Mouse (Mus musculus) heart, embryonic 14.5 days (tissue): ENCODE measurements around the gene Ric8b. TPM values are rescaled to one million over a fixed set of nuclear protein-coding genes. Genes with fewer than 3 reads are reported as not detected.

Experiments used
- ATAC-seq: fragments of 200-750 bp; cut with Nextera tagmentation; 2 replicates; pipeline ENCODE4 v1.8.0; 2017; ENCODE audit warnings: low read depth, moderate TSS enrichment; ENCODE audit not compliant: insufficient number of reproducible peaks, insufficient read depth, low FRiP score
- H3K27ac ChIP-seq, 2 experiments: fragments of 200-500 bp in 1 of 2; fragments of 300-500 bp in 1 of 2; sonication (generic) in 1 of 2; replicated peaks in 1 of 2; 2 replicates each; pipeline ENCODE4 v1.5.1; 2012 to 2014; ENCODE audit warnings: low read depth in 2 of 2, low read length in 2 of 2, control low read depth in 1 of 2, mild to moderate bottlenecking in 1 of 2, mixed read lengths in 1 of 2; ENCODE audit not compliant: control insufficient read depth in 1 of 2, insufficient read depth in 1 of 2
- H3K27me3 ChIP-seq: fragments of 300-500 bp; sonication (generic); 2 replicates; pipeline ENCODE4 v1.6.1; 2014; ENCODE audit warnings: mild to moderate bottlenecking, low read length, control low read depth; ENCODE audit not compliant: control insufficient read depth, insufficient read depth
- H3K36me3 ChIP-seq: fragments of 300-500 bp; sonication (generic); 2 replicates; pipeline ENCODE4 v1.6.1; 2014; ENCODE audit warnings: mild to moderate bottlenecking, control low read depth, low read length, mixed read lengths; ENCODE audit not compliant: control insufficient read depth, insufficient read depth
- H3K4me1 ChIP-seq, 2 experiments: fragments of 200-500 bp in 1 of 2; fragments of 300-500 bp in 1 of 2; sonication (generic) in 1 of 2; 2 replicates each; pipeline ENCODE4 v1.6.1; 2012 to 2014; ENCODE audit warnings: low read length in 2 of 2, control low read depth in 1 of 2, mixed read lengths in 1 of 2; ENCODE audit not compliant: control insufficient read depth in 2 of 2, insufficient read depth in 2 of 2
- H3K4me2 ChIP-seq: fragments of 300-500 bp; sonication (generic); 2 replicates; pipeline ENCODE4 v1.6.1; 2014; ENCODE audit warnings: mild to moderate bottlenecking, low read length
- H3K4me3 ChIP-seq, 2 experiments: fragments of 200-500 bp in 1 of 2; fragments of 300-500 bp in 1 of 2; sonication (generic) in 1 of 2; 2 replicates each; pipeline ENCODE4 v1.5.1; 2012 to 2014; ENCODE audit warnings: low read length in 2 of 2, mild to moderate bottlenecking in 2 of 2, control low read depth in 1 of 2, low read depth in 1 of 2, moderate library complexity in 1 of 2; ENCODE audit not compliant: control insufficient read depth in 1 of 2, insufficient read depth in 1 of 2
- H3K9ac ChIP-seq: fragments of 300-500 bp; sonication (generic); 2 replicates; pipeline ENCODE4 v1.6.1; 2014; ENCODE audit warnings: mild to moderate bottlenecking, low read length
- H3K9me3 ChIP-seq: fragments of 300-500 bp; sonication (generic); 2 replicates; pipeline ENCODE4 v1.6.1; 2016; ENCODE audit warnings: low read length, control low read depth; ENCODE audit not compliant: control insufficient read depth
- WGBS: fragments of 180-500 bp; shearing (Covaris S2); extraction: QIAGEN DNeasy Blood & Tissue Kit; methylation state at CpG from one replicate; pipeline ENCODE4 v1.1.7; 2014; 5-methylcytosine and 5-hydroxymethylcytosine counted together
- polyA plus RNA-seq: library from polyadenylated mRNA; unstranded; fragments of >200 nt; fragmentation: Nextera tagmentation; extraction: Ambion mirVana; gene quantifications from 2 replicates; pipeline ENCODE4 v1.2.1, GENCODE M21; 2014

Gene Ric8b
- polyA plus RNA-seq, 1 experiment from 2014 or later, result 17.2 TPM

GRCm38 (mm10) chr10:84949684-84950010 lies 32.2 kb downstream of the Ric8b start:
- Histone ChIP-seq H3K4me1 (peaks cover 3 to 19% of the 10 kb centered on the region in 2 experiments; a peak in 3 of 4 replicates), H3K27ac (peak overlapping the region in 1 of 2 experiments; percentile 11; a peak in 1 of 4 replicates), H3K27me3 (no peaks in the 10 kb centered on the region), H3K36me3 (peaks cover 32% of the 10 kb centered on the region), H3K4me3 (no peak overlapping the region), H3K9me3 (no peaks in the 10 kb centered on the region), H3K9ac (no peak overlapping the region), H3K4me2 (no peak overlapping the region)
- 88% methylated on average over 3 of the region's 3 CpGs for WGBS
- ATAC-seq, result no peak

GRCm38 (mm10) chr10:84950384-84950783 lies 33.0 kb downstream of the Ric8b start:
- no peaks in the 10 kb centered on the region for H3K27me3 ChIP-seq
- H3K36me3 ChIP-seq, result peaks cover 32% of the 10 kb centered on the region
- ATAC-seq, result no peak
- H3K9ac ChIP-seq, result no peak overlapping the region
- no peak overlapping the region for H3K4me3 ChIP-seq
- no peak overlapping the region for H3K27ac ChIP-seq
- 84% methylated on average over 4 of the region's 4 CpGs for WGBS
- no peak overlapping the region for H3K4me2 ChIP-seq
- H3K9me3 ChIP-seq, result no peaks in the 10 kb centered on the region
- H3K4me1 ChIP-seq, result peaks cover 3 to 19% of the 10 kb centered on the region in 2 experiments; a peak in 3 of 4 replicates

GRCm38 (mm10) chr10:84954236-84954635 lies 36.8 kb downstream of the Ric8b start:
- Histone ChIP-seq H3K4me3 (no peak overlapping the region), H3K9me3 (no peaks in the 10 kb centered on the region), H3K27ac (no peak overlapping the region), H3K27me3 (no peaks in the 10 kb centered on the region), H3K9ac (no peak overlapping the region), H3K36me3 (peaks cover 28% of the 10 kb centered on the region), H3K4me1 (peaks cover 2 to 15% of the 10 kb centered on the region in 2 experiments; a peak in 2 of 4 replicates), H3K4me2 (no peak overlapping the region)
- 93% methylated on average over 10 of the region's 10 CpGs for WGBS
- ATAC-seq, result no peak

GRCm38 (mm10) chr10:84956173-84956572 lies 38.8 kb downstream of the Ric8b start:
- Histone ChIP-seq H3K27ac (no peak overlapping the region), H3K27me3 (no peaks in the 10 kb centered on the region), H3K36me3 (peaks cover 34% of the 10 kb centered on the region), H3K4me2 (no peak overlapping the region), H3K4me3 (no peak overlapping the region), H3K4me1 (peaks cover 0 to 9% of the 10 kb centered on the region in 2 experiments; a peak in 2 of 4 replicates), H3K9ac (no peak overlapping the region), H3K9me3 (no peaks in the 10 kb centered on the region)
- no peak for ATAC-seq
- WGBS, result 68% methylated on average over 4 of the region's 4 CpGs

GRCm38 (mm10) chr10:84958597-84958996 lies 41.2 kb downstream of the Ric8b start:
- Histone ChIP-seq H3K36me3 (peaks cover 31% of the 10 kb centered on the region), H3K27ac (no peak overlapping the region), H3K4me2 (no peak overlapping the region), H3K27me3 (no peaks in the 10 kb centered on the region), H3K4me1 (peaks cover 0 to 9% of the 10 kb centered on the region in 2 experiments; a peak in 3 of 4 replicates), H3K4me3 (no peak overlapping the region), H3K9me3 (no peaks in the 10 kb centered on the region), H3K9ac (no peak overlapping the region)
- no peak for ATAC-seq
- WGBS, result 93% methylated on average over 2 of the region's 2 CpGs

- H3K27me3 ChIP-seq, result no peaks in the 10 kb centered on the region
- H3K36me3 ChIP-seq, result peaks cover 36% of the 10 kb centered on the region
Observed at GRCm38 (mm10) chr10:84960380-84960930, 43.0 kb downstream of the Ric8b start.

GRCm38 (mm10) chr10:84963126-84963525 lies 45.7 kb downstream of the Ric8b start:
- H3K4me1 ChIP-seq, result peaks cover 5 to 23% of the 10 kb centered on the region in 2 experiments
- H3K4me3 ChIP-seq, result no peak overlapping the region
- WGBS, result 79% methylated on average over 5 of the region's 5 CpGs
- H3K9ac ChIP-seq, result no peak overlapping the region
- ATAC-seq, result no peak
- no peaks in the 10 kb centered on the region for H3K9me3 ChIP-seq
- no peak overlapping the region for H3K4me2 ChIP-seq
- H3K27me3 ChIP-seq, result no peaks in the 10 kb centered on the region
- peaks cover 30% of the 10 kb centered on the region for H3K36me3 ChIP-seq
- no peak overlapping the region for H3K27ac ChIP-seq

More at GRCm38 (mm10) chr10:84960380-84960930, 43.0 kb downstream of the Ric8b start:
- ATAC-seq, result no peak
- no peak overlapping the region for H3K4me2 ChIP-seq
- peaks cover 0 to 9% of the 10 kb centered on the region in 2 experiments; a peak in 3 of 4 replicates for H3K4me1 ChIP-seq
- H3K9me3 ChIP-seq, result no peaks in the 10 kb centered on the region
- 60% methylated on average over 12 of the region's 12 CpGs for WGBS
- H3K4me3 ChIP-seq, result no peak overlapping the region
- H3K9ac ChIP-seq, result no peak overlapping the region
- no peak overlapping the region for H3K27ac ChIP-seq

GRCm38 (mm10) chr10:84963726-84964125 lies 46.3 kb downstream of the Ric8b start:
- no peak for ATAC-seq
- H3K27me3 ChIP-seq, result no peaks in the 10 kb centered on the region
- H3K36me3 ChIP-seq, result peaks cover 26% of the 10 kb centered on the region
- H3K9ac ChIP-seq, result no peak overlapping the region
- no peak overlapping the region for H3K27ac ChIP-seq
- WGBS, result 86% methylated on average over 3 of the region's 3 CpGs
- no peaks in the 10 kb centered on the region for H3K9me3 ChIP-seq
- peaks cover 5 to 27% of the 10 kb centered on the region in 2 experiments for H3K4me1 ChIP-seq
- no peak overlapping the region for H3K4me3 ChIP-seq
- no peak overlapping the region for H3K4me2 ChIP-seq
